Mouse (Mus musculus): Measurements from ENCODE around the gene Bptf. TPM values are rescaled to one million over a fixed set of nuclear protein-coding genes. Genes with fewer than 3 reads are reported as not detected.

Bptf gene
- polyA plus RNA-seq (2012; rRNA removed) (43.8 and 49.1 TPM in 2 replicates), polyA plus RNA-seq (2014; fragmentation: Nextera tagmentation; extraction: Ambion mirVana) (38.4 and 48.1 TPM in 2 replicates)

DNA sequence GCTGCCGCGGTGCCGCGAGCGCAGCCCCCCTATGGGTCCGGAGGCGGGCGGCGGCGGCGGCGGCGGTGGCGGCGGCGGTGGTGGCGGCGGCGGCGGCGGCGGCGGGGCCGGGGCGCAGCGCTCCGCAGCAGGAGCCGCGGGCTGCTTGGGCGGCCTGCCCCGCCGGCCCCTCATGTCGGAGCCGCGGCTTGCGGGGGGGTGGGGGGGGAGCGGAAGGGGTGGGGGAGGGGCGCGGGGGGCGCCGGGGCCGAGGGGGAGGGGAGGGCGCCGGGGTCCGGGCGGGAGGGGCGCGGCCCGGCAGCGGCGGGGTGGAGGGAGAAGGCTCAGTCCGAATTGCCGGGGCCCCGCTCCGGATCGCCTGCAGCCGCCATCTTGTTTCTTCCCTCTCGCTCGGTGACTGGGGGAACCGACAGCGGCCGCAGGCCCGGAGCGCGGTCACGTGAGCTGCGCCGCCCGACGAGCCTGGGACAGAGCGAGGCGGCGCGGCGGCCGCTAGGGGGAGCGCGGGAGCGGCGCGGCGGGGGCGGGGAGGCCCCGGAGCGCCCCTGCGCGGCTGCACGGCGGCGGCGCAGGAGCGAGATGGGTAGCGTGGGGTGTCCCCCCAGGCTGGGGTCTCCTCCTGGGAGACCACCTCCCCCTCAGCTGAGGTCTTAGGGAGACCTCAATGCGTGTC lies at the start of gene Bptf:
Gene Bptf, minus strand, starts transcription at position 379 of the 673 bp plus-strand sequence.
- TF ChIP-seq POLR2A (IDR thresholded peaks at IDR 0.05; ENCODE audit: borderline replicate concordance, extremely low read depth, insufficient read depth, insufficient read length), result 0 out of 2 replicates have a peak, but pooled peaks have one; percentile 35
- Histone ChIP-seq H3K36me3 (ENCODE audit: control insufficient read depth, insufficient read depth, low read length) (no peaks in the 10 kb centered on the region), H3K4me2 (replicated peaks; ENCODE audit: low read depth, low read length, severe bottlenecking) (peak within 1 kb of the TSS; percentile 83), H3K4me3 (replicated peaks; ENCODE audit: low read length) (peak within 1 kb of the TSS; percentile 79), H3K9me3 (ENCODE audit: control insufficient read depth, low read length) (no peaks in the 10 kb centered on the region), H3K27ac (replicated peaks; ENCODE audit: low read depth, low read length) (peak within 1 kb of the TSS; percentile 95), H3K9ac (ENCODE audit: low read depth, low read length, severe bottlenecking) (peak within 1 kb of the TSS; percentile 96), H3K27me3 (ENCODE audit: control insufficient read depth, insufficient read depth, low read length) (no peaks in the 10 kb centered on the region), H3K4me1 (ENCODE audit: control insufficient read depth, insufficient read depth, low read length) (peaks cover 12% of the 10 kb centered on the region)
- peak; percentile 96 for ATAC-seq (ENCODE audit: low FRiP score, low read depth)
- 0% methylated on average over 23 of the region's 94 CpGs for WGBS
- peak; percentile 87 for DNase-seq (ENCODE audit: low spot score)

DNA sequence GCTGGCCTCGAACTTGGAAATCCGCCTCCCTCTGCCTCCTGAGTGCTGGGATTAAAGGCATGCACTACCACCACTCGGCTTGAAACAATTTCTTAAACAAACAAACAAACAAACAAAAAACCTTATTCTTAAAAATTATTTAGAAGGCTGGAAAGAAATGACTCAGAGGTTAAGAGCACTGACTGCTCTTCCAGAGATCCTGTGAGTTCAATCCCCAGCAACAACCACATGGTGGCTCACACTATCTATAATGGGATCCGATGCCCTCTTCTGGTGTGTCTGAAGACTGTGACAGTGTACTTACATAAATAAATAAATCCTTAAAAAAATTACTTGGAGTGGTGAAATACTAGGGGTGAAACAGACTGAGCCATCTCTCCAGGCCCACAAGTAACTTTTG lies 29.3 kb upstream of the Bptf start:
- 85% methylated on average over 4 of the region's 4 CpGs for WGBS
- Histone ChIP-seq H3K27ac (replicated peaks; ENCODE audit: low read depth, low read length) (no peak overlapping the region), H3K27me3 (ENCODE audit: control insufficient read depth, insufficient read depth, low read length) (no peaks in the 10 kb centered on the region), H3K4me1 (ENCODE audit: control insufficient read depth, insufficient read depth, low read length) (no peaks in the 10 kb centered on the region), H3K9me3 (ENCODE audit: control insufficient read depth, low read length) (no peaks in the 10 kb centered on the region), H3K9ac (ENCODE audit: low read depth, low read length, severe bottlenecking) (no peak overlapping the region), H3K4me3 (replicated peaks; ENCODE audit: low read length) (no peak overlapping the region), H3K36me3 (ENCODE audit: control insufficient read depth, insufficient read depth, low read length) (peaks cover 13% of the 10 kb centered on the region), H3K4me2 (replicated peaks; ENCODE audit: low read depth, low read length, severe bottlenecking) (no peak overlapping the region)
- TF ChIP-seq POLR2A (IDR thresholded peaks at IDR 0.05; ENCODE audit: borderline replicate concordance, extremely low read depth, insufficient read depth, insufficient read length), result no peak
- ATAC-seq (ENCODE audit: low FRiP score, low read depth) (no peak), DNase-seq (ENCODE audit: low spot score) (no peak)

DNA sequence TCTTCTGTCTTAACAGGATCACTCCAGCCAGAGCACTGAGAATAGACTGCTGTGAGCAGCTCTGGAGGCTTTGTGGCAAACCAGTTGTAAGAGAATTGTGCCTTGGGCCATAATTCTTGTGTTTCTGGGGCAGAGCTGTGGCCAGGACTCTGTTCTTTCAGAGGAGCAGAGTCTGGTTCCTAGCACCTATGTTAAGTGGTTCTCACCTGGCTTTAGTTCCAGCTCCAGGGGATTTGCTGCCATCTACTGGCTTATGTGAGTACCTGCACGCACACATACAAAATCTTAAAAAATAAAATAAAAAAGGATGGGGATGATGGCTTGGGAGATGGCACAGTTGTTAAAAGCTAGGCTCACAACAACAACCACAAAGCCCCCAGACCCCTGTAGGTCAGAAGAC lies 27.1 kb upstream of the Bptf start:
- no peak for TF ChIP-seq POLR2A (IDR thresholded peaks at IDR 0.05; ENCODE audit: borderline replicate concordance, extremely low read depth, insufficient read depth, insufficient read length)
- ATAC-seq (ENCODE audit: low FRiP score, low read depth) (no peak), DNase-seq (ENCODE audit: low spot score) (no peak)
- Histone ChIP-seq H3K4me1 (ENCODE audit: control insufficient read depth, insufficient read depth, low read length) (no peaks in the 10 kb centered on the region), H3K27ac (replicated peaks; ENCODE audit: low read depth, low read length) (no peak overlapping the region), H3K9me3 (ENCODE audit: control insufficient read depth, low read length) (no peaks in the 10 kb centered on the region), H3K36me3 (ENCODE audit: control insufficient read depth, insufficient read depth, low read length) (0 out of 2 replicates have a peak, but pooled peaks cover 1% of the 10 kb centered on the region), H3K27me3 (ENCODE audit: control insufficient read depth, insufficient read depth, low read length) (no peaks in the 10 kb centered on the region), H3K4me2 (replicated peaks; ENCODE audit: low read depth, low read length, severe bottlenecking) (no peak overlapping the region), H3K9ac (ENCODE audit: low read depth, low read length, severe bottlenecking) (no peak overlapping the region), H3K4me3 (replicated peaks; ENCODE audit: low read length) (no peak overlapping the region)
- 40% methylated on average over 1 of the region's 1 CpGs for WGBS

DNA sequence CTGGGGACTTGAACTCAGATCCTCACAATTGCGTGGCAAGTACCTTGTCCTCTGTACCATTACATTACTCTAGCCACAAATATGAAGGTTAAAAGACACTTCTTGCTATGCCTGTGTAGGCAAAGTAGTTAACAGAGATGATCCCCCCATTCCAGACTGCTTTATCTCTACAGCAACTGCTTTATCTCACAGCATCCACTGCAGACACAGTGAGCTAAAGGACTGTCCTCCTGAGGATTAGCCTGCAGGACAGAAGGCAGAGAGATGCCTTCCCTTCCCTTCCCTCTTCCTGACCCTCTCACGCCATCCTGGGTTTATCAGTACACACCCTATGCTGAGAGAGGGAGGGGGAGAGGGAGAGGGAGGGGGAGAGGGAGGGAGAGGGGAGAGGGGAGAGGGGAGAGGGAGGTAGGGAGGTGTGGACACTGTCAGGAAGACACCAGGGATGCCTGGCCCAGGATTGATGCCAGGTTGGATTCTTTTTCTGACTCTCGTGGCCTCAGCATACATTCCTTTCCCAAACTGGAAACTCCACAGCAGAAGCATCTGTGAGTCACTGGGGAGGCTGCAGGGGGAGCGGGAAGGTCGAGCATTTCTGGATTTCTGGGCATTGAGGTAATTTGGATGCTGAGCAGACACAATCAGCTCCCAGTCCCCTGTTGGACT lies 25.2 kb upstream of the Bptf start:
- Histone ChIP-seq H3K4me3 (replicated peaks; ENCODE audit: low read length) (no peak overlapping the region), H3K36me3 (ENCODE audit: control insufficient read depth, insufficient read depth, low read length) (no peaks in the 10 kb centered on the region), H3K27ac (replicated peaks; ENCODE audit: low read depth, low read length) (no peak overlapping the region), H3K4me1 (ENCODE audit: control insufficient read depth, insufficient read depth, low read length) (no peaks in the 10 kb centered on the region), H3K9ac (ENCODE audit: low read depth, low read length, severe bottlenecking) (no peak overlapping the region), H3K4me2 (replicated peaks; ENCODE audit: low read depth, low read length, severe bottlenecking) (no peak overlapping the region), H3K9me3 (ENCODE audit: control insufficient read depth, low read length) (no peaks in the 10 kb centered on the region), H3K27me3 (ENCODE audit: control insufficient read depth, insufficient read depth, low read length) (no peaks in the 10 kb centered on the region)
- 43% methylated on average over 5 of the region's 5 CpGs for WGBS
- no peak for ATAC-seq (ENCODE audit: low FRiP score, low read depth)
- no peak for TF ChIP-seq POLR2A (IDR thresholded peaks at IDR 0.05; ENCODE audit: borderline replicate concordance, extremely low read depth, insufficient read depth, insufficient read length)
- DNase-seq (ENCODE audit: low spot score), result no peak

DNA sequence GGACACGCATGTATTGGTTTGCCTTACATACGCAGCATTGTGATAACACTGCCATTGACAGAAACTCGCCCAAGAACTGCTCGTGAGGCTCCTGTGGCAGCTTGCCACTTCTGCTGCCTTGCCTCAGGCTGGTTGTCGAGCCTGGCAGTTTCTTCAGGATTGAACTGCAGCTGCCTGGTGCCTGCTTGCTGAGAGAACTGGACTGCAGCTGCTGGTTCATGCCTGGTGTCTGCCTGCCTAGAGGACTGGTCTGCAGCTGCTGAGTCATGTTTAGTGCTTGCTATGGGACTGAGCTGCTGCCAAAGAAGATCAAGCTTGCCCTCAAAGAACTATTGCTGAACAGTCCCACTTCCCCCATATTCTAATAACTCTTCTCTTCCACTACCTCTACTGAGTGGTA lies 23.4 kb upstream of the Bptf start:
- 75% methylated on average over 5 of the region's 5 CpGs for WGBS
- no peak overlapping the region for H3K9ac ChIP-seq (ENCODE audit: low read depth, low read length, severe bottlenecking)
- no peak for TF ChIP-seq POLR2A (IDR thresholded peaks at IDR 0.05; ENCODE audit: borderline replicate concordance, extremely low read depth, insufficient read depth, insufficient read length)
- H3K27ac ChIP-seq (replicated peaks; ENCODE audit: low read depth, low read length), result no peak overlapping the region
- no peak for ATAC-seq (ENCODE audit: low FRiP score, low read depth)
- H3K4me1 ChIP-seq (ENCODE audit: control insufficient read depth, insufficient read depth, low read length), result no peaks in the 10 kb centered on the region
- no peak overlapping the region for H3K4me2 ChIP-seq (replicated peaks; ENCODE audit: low read depth, low read length, severe bottlenecking)
- no peaks in the 10 kb centered on the region for H3K27me3 ChIP-seq (ENCODE audit: control insufficient read depth, insufficient read depth, low read length)
- H3K36me3 ChIP-seq (ENCODE audit: control insufficient read depth, insufficient read depth, low read length), result no peaks in the 10 kb centered on the region
- H3K4me3 ChIP-seq (replicated peaks; ENCODE audit: low read length), result no peak overlapping the region
- no peak for DNase-seq (ENCODE audit: low spot score)
- no peaks in the 10 kb centered on the region for H3K9me3 ChIP-seq (ENCODE audit: control insufficient read depth, low read length)
